Mouse (Mus musculus) left cerebral cortex, postnatal 4 days (tissue): ENCODE results near the gene Gpr87. TPM values are rescaled to one million over a fixed set of nuclear protein-coding genes. Genes with fewer than 3 reads are reported as not detected.
A peak's percentile ranks its signal among the peaks of the same experiment; 100 is the strongest.

ENCODE experiments used
- DNase-seq: peaks from one replicate; pipeline ENCODE4 v3.0.0-alpha.2; 2022
- intact Hi-C: fragments of 180-260 bp; cut with DNase I; formaldehyde crosslinking; loops from one replicate; pipeline ENCODE4 v1.15.1; 2025
- total RNA-seq, 2 experiments: library from RNA; stranded (reverse); gene quantifications; 2 replicates each; pipeline ENCODE4 v1.2.3; 2021

Gene Gpr87
- total RNA-seq, 2 experiments from 2014 or later = not detected

- DNase-seq = no peak
- intact Hi-C loops = no loop called here
Measured at GRCm38 (mm10) chr3:59194099-59194498, 805 bp downstream of the Gpr87 start.

DNA sequence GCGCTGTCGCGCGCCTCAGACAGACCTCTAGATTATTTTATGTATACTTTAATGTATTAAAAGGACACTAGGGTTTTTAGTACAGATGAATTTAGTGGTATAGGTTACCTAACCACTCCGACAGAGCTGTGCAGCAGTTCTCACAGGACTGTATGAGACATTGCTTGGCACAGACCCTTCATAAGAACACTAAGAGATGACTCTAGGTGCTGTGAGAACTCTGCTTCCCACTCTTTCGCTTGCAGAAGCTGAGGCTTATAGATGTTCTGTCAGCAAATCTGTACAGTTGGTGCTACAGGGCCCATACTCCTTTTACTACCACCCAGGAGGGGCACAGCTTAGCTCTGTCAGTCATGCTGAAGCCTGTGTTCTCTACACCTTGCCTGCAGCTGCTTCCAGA is 3.2 kb downstream of the Gpr87 start:
- intact Hi-C loops = no loop called here
- no peak for DNase-seq

- intact Hi-C loops = no loop called here
- DNase-seq = no peak
Measured at GRCm38 (mm10) chr3:59187336-59187735, 7.6 kb downstream of the Gpr87 start.

- intact Hi-C loops = no loop called here
- no peak for DNase-seq
Measured at GRCm38 (mm10) chr3:59185662-59186061, 9.2 kb downstream of the Gpr87 start.

DNA sequence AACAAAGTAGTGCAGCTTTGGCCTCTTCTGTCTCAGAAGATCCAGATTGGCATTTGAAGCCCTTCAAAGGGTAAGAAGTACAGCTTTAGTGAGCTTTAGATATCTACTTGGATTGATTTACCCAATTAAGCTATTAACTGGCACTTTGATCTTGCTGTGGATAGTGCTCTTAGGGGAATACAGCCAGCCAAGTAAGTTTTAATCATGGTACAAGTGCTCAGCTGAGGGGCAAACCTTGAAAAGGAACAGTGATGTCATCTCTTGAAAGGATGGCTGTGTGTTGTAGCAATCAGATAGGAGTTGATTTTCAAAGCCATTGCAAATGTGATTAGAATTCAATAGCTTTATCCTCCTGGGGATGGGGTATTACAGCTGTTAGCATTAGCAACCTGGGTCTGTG is 12.8 kb downstream of the Gpr87 start:
- no peak for DNase-seq
- intact Hi-C loops = no loop called here

GRCm38 (mm10) chr3:59181134-59181533 is 13.8 kb downstream of the Gpr87 start:
- intact Hi-C loops = no loop called here
- peak; percentile 9 for DNase-seq

GRCm38 (mm10) chr3:59176871-59177270 is 18.0 kb downstream of the Gpr87 start:
- DNase-seq = no peak
- intact Hi-C loops = no loop called here

DNA sequence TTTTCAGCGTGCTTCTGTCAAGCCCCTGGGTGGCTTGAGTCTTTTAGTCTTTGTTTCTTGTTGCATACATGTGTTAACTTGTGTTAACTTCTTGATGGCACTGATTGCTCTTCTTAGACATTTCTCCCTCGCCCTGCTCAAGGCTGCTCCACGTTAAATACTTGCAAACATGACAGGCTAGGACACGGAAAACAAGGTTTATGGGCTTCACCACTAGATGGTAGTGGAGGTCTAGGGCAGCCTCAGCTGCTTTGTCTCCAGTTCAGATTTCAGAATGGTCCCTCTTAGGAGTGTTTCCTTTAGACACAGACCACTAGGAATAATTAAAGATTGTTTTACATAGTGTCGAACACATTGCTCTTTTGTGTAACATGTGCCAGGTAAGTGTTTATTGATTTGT is 19.7 kb downstream of the Gpr87 start:
- intact Hi-C loops = no loop called here
- DNase-seq = peak; percentile 24

GRCm38 (mm10) chr3:59174426-59175154 is 20.3 kb downstream of the Gpr87 start:
- no peak for DNase-seq
- intact Hi-C loops = no loop called here

DNA sequence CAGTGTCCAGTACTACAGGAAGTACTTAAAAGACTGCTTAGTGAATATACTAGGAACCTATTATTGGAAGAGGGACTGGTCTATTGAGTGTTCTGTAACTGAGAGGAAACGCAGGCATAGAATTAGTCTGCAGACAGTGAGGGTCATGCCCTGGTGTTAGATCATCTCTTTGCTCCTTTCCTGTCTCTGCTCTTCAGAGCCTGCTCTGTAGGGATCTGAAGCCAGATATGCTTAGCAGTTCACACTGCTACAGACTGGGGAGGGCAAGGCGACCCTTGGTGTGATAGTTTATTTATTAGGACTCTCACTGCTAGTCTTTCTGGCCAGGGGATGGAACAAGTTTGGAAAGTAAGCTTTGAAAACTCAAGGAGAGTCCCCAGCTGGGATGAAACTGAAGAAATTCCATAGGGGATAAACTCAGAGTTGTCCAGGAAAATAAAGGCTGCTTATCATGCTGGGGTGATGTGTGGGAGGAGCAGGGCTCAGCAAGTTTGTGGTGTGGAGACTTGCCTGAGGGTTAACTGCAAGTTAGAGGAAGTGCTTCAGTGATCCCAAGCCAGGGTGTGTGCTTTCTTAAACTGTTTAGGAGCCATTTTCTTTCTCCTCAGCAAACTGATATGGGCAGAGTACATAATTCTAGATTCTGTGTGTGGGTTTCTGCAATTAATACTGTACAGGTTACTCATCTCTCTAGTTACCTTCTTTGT is 24.8 kb downstream of the Gpr87 start:
- intact Hi-C loops = no loop called here

DNA sequence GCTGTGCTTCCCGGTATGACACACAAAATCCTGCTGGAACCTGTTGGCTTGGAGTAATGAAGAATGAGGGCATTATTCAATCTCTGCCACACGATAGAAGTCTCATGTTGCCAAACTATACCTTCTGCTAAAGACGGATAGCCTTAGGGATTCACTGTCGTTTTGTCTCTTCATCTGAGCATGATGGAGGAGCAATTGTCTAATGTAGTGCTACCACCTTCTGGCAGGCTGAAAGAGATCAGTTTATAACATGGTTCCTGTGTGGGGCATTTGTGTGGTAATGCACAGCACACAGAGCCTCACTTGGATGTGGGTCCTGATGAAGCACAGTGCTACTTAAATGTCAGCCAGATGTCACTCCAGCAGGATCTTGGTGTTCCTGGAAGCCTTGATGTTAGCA is 25.7 kb downstream of the Gpr87 start:
- no peak for DNase-seq
- intact Hi-C loops = no loop called here

More for the DNA sequence above, 24.8 kb downstream of the Gpr87 start:
- no peak for DNase-seq

DNA sequence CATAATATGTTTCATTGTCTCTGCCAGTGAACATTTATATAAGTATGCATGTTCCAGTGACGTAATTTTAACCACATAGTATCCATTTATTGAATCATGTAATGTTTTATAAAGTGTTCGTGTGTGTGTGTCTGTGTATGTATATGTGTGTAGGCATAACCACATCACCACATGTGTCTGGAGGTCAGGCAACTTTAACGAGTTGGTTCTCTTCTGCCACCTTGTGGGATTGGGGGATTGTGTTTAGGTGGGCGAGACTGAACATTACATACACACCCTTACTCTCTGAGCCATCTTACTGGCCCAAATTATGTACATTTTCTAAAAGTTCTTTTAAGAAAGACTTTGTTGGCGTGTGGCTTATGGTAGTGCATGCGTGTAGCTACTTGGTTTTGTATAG is 26.4 kb downstream of the Gpr87 start:
- intact Hi-C loops = no loop called here

DNA sequence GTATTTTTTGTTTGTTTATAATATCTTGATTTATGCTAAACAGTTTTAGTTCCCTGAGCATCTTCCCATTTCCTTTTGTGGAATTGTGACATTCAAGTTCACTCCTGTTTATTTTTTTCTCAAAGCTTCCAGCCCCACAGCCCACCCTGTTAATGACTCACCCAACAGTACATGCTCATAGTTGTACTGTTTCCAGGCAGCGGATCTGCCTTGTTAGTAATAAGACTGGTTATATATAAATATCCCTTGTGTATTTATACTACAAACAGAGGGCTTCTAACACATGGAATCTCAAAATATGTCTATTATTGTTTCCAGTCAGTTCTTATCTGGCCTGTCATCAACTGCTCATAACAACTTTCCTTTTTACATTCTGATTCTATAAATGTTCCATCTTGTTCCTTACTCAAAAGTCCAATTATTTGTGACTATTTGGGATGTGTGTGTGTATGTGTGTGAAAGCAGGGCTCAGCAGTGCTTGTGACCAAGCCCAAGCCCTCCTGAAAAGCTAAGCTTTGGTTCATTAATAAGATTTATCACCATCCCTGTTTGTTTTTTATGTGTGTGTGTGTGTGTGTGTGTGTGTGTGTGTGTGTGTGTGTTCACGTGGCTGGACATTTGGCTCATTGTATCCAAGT is 27.4 kb downstream of the Gpr87 start:
- intact Hi-C loops = no loop called here

More for the DNA sequence above, 26.4 kb downstream of the Gpr87 start:
- no peak for DNase-seq

DNA sequence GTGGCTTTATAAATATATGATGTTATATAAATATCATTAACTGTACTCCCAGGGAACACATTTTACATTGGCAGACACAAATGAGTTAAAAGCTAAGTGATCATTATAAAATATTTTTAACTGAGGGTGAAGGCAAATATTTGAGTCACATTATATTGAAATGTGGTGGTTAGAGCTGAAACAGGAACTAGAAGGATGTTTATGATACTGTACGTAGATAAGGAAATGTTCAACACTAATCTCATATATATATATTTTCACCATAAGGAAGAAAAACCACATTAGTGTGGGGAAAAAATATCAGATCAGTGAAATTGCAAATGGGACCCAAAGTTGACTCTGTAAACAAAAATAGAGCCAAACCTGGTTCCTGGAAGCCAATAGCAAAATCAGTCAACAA is 34.4 kb downstream of the Gpr87 start:
- intact Hi-C loops = no loop called here
- no peak for DNase-seq

More for the DNA sequence above, 27.4 kb downstream of the Gpr87 start:
- no peak for DNase-seq

- intact Hi-C loops = no loop called here
- DNase-seq = no peak
Measured at GRCm38 (mm10) chr3:59157048-59157447, 37.9 kb downstream of the Gpr87 start.

- intact Hi-C loops = no loop called here
- no peak for DNase-seq
Measured at GRCm38 (mm10) chr3:59155404-59155803, 39.5 kb downstream of the Gpr87 start.

DNA sequence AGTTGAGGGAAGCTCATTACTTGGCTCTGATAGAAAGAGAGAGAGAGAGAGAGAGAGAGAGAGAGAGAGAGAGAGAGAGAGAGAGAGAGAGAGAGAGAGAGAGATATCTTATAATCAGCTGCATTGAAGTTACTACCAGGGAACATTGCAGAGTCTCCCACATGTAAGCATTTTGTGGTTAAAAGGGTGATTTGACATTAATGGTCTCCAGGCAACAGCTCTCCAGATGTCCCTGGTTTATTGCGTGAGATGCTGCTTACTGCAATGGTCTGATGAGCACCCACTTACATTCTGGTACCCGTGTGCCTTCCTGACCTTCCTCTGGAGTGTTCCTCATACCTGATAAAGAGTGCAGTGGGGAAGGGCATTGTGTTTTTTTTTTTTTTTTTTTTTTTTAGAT is 40.0 kb downstream of the Gpr87 start:
- intact Hi-C loops = no loop called here
- no peak for DNase-seq

- intact Hi-C loops = no loop called here
- DNase-seq = no peak
Measured at GRCm38 (mm10) chr3:59153424-59153823, 41.5 kb downstream of the Gpr87 start, which contains the start of gene P2ry14. P2ry14 (minus strand) TSS chr3:59153618.

- DNase-seq = no peak
- intact Hi-C loops = no loop called here
Measured at GRCm38 (mm10) chr3:59150624-59151023, 44.3 kb downstream of the Gpr87 start.

- intact Hi-C loops = no loop called here
- no peak for DNase-seq
Measured at GRCm38 (mm10) chr3:59149646-59150045, 45.3 kb downstream of the Gpr87 start.

DNA sequence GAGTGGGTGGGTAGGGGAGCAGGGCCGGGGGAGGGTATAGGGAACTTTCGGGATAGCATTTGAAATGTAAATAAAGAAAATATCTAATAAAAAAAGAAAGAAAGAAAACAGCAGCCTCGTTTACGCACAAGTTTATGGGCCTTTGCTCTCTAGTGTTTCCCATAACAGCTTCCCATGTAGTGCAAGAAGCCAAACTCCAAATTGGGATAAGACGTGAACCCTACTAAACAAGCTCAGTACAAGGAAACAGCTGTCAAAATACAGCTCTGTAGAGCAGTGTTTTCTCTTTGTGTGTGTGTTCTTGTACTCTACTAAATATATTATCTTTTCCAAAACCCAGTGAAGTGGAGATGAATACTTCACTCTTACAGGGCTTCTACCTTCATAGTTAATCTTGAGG is 49.7 kb downstream of the Gpr87 start:
- no peak for DNase-seq
- intact Hi-C loops = no loop called here
